Mouse (Mus musculus) neural tube, embryonic 14.5 days (tissue): ENCODE data around the gene Pilrb2. TPM values are rescaled to one million over a fixed set of nuclear protein-coding genes. Genes with fewer than 3 reads are reported as not detected.

Experiments used
- ATAC-seq: fragments of 200-750 bp; cut with Nextera tagmentation; 2 replicates; pipeline ENCODE4 v1.8.0; 2017; ENCODE audit warnings: low read depth, mild to moderate bottlenecking, moderate TSS enrichment, moderate library complexity
- H3K27ac ChIP-seq: fragments of 300-500 bp; sonication (generic); 2 replicates; pipeline ENCODE4 v1.5.1; 2014; ENCODE audit warnings: low read depth, mild to moderate bottlenecking, control low read depth, low read length, moderate library complexity, mixed read lengths
- H3K27me3 ChIP-seq: fragments of 300-500 bp; sonication (generic); 2 replicates; pipeline ENCODE4 v1.6.1; 2014; ENCODE audit warnings: low read length; ENCODE audit not compliant: control insufficient read depth, insufficient read depth
- H3K36me3 ChIP-seq: fragments of 300-500 bp; sonication (generic); 2 replicates; pipeline ENCODE4 v1.6.1; 2014; ENCODE audit warnings: low read length, mixed read lengths; ENCODE audit not compliant: control insufficient read depth, insufficient read depth
- H3K4me1 ChIP-seq: fragments of 300-500 bp; sonication (generic); 2 replicates; pipeline ENCODE4 v1.6.1; 2014; ENCODE audit warnings: low read length; ENCODE audit not compliant: control insufficient read depth, insufficient read depth
- H3K4me2 ChIP-seq: fragments of 300-500 bp; sonication (generic); 2 replicates; pipeline ENCODE4 v1.6.1; 2014; ENCODE audit warnings: mild to moderate bottlenecking, low read depth, low read length, control low read depth
- H3K4me3 ChIP-seq: fragments of 300-500 bp; sonication (generic); 2 replicates; pipeline ENCODE4 v1.5.1; 2014; ENCODE audit warnings: low read depth, low read length, control low read depth, mixed read lengths
- H3K9ac ChIP-seq: fragments of 300-500 bp; sonication (generic); replicated peaks from 2 replicates; pipeline ENCODE4 v1.6.1; 2014; ENCODE audit warnings: low read depth, mild to moderate bottlenecking, control low read depth, low read length, mixed read lengths
- H3K9me3 ChIP-seq: fragments of 300-500 bp; sonication (generic); 2 replicates; pipeline ENCODE4 v1.6.1; 2016; ENCODE audit warnings: low read length; ENCODE audit not compliant: control insufficient read depth
- WGBS: fragments of 180-500 bp; shearing (Covaris S2); extraction: QIAGEN DNeasy Blood & Tissue Kit; methylation state at CpG from one replicate; pipeline ENCODE4 v1.1.7; 2014; 5-methylcytosine and 5-hydroxymethylcytosine counted together
- polyA plus RNA-seq: library from polyadenylated mRNA; unstranded; fragments of >200 nt; fragmentation: Nextera tagmentation; extraction: Ambion mirVana; gene quantifications from 2 replicates; pipeline ENCODE4 v1.2.1, GENCODE M21; 2014

Pilrb2 gene
- polyA plus RNA-seq, 1 experiment from 2014 or later, result not detected

DNA sequence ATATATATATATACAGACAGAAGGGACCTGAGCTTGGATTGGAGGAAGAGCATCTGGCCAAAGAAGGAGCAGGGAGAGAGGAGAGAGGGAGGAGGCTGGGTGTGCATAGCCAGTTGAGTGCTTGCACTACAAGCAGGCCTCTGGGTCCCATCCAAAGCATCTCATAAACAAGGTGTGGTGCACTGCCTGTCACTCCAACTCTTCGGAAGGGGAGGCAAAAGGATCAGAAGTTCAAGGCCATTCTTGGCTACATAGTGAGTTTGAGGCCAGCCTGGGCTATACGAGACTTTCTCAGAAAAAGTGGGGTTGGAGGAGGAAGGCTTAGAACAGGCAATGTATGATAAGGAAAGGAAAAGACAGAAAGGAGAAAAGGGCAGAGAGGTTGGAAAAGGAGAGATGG, 45.6 kb downstream of the Pilrb2 start:
- H3K27ac ChIP-seq, result no peak overlapping the region
- no peaks in the 10 kb centered on the region for H3K9me3 ChIP-seq
- H3K36me3 ChIP-seq, result no peaks in the 10 kb centered on the region
- 88% methylated on average over 2 of the region's 2 CpGs for WGBS
- no peak overlapping the region for H3K4me3 ChIP-seq
- H3K4me1 ChIP-seq, result no peaks in the 10 kb centered on the region
- no peaks in the 10 kb centered on the region for H3K27me3 ChIP-seq
- no peak for ATAC-seq
- H3K9ac ChIP-seq, result no peak overlapping the region
- no peak overlapping the region for H3K4me2 ChIP-seq

DNA sequence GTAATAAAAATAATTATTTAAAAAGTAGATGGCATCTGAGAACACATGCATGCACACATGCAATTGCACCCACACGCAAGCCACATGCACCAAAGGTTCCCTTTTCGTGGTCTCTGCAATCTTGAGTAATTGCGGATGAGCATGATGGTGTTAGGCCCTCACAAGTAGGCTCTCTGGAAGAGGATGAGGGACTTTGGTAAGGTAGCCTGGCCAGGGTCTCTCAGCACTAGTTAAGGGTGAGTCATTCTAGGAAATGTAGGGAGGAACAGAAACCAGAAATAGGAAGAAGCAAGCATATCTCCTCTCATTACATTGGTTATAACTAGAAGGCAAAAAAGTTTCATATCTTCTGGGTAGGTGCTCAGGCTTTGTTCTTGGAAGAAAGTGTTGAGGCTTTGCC, 46.6 kb downstream of the Pilrb2 start:
- Histone ChIP-seq H3K4me2 (no peak overlapping the region), H3K9ac (no peak overlapping the region), H3K9me3 (no peaks in the 10 kb centered on the region), H3K27ac (no peak overlapping the region), H3K4me1 (no peaks in the 10 kb centered on the region), H3K36me3 (no peaks in the 10 kb centered on the region), H3K4me3 (no peak overlapping the region), H3K27me3 (no peaks in the 10 kb centered on the region)
- WGBS, result 89% methylated on average over 3 of the region's 3 CpGs
- ATAC-seq, result no peak

DNA sequence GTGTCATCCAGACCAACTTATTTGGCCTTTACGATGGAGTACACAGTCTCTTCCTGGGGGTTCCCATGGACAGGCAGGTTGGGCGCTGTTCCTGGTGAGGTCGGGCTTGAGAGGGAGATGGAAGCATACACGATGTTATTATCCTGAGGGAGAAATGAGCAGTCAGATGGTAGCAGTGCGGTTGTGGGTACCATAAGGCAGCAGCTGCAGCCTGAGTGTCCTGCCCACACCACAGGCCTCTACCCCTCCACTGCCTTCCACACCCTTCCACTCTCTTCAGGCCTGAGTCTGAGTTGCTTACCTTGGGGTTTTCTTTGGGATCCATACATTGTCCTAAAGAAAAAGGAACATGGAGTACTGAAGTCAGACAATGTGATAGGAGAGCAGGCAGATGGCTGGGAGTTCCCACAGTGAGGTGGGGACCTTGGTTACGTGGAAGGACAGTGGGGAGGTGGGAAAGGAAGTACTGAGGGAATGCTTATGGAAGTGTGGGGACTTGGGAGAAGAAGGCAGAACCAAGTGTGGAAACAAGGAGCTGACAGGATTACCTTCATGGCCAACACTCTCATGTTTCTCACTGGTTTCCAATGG, 48.1 kb downstream of the Pilrb2 start:
- no peak overlapping the region for H3K27ac ChIP-seq
- no peak overlapping the region for H3K4me3 ChIP-seq
- H3K36me3 ChIP-seq, result no peaks in the 10 kb centered on the region
- no peak for ATAC-seq
- no peaks in the 10 kb centered on the region for H3K4me1 ChIP-seq
- 93% methylated on average over 6 of the region's 6 CpGs for WGBS
- no peak overlapping the region for H3K9ac ChIP-seq
- H3K4me2 ChIP-seq, result no peak overlapping the region
- no peaks in the 10 kb centered on the region for H3K9me3 ChIP-seq
- H3K27me3 ChIP-seq, result no peaks in the 10 kb centered on the region

DNA sequence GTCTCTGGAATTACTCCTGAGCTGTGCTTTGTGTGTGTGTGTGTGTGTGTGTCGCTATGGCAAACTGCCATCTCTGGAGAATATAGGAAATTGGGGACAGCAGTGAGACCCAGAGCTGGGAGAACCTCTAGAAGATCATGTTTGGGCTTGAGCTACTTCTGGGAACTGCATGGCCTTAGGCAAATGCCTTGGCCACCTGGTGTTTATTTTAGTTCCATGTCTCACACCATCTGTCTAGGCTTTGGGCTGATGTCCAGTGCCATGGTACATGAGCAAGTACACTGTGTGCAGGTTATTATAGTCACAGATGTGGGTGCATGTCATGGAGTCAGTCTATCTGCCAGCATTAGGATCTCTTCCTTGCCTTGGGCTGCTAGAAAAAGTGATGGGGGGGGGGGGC, 49.0 kb downstream of the Pilrb2 start:
- 83% methylated on average over 1 of the region's 1 CpGs for WGBS
- ATAC-seq, result no peak
- Histone ChIP-seq H3K9ac (no peak overlapping the region), H3K9me3 (no peaks in the 10 kb centered on the region), H3K4me2 (no peak overlapping the region), H3K4me1 (no peaks in the 10 kb centered on the region), H3K36me3 (no peaks in the 10 kb centered on the region), H3K27me3 (no peaks in the 10 kb centered on the region), H3K27ac (no peak overlapping the region), H3K4me3 (no peak overlapping the region)

DNA sequence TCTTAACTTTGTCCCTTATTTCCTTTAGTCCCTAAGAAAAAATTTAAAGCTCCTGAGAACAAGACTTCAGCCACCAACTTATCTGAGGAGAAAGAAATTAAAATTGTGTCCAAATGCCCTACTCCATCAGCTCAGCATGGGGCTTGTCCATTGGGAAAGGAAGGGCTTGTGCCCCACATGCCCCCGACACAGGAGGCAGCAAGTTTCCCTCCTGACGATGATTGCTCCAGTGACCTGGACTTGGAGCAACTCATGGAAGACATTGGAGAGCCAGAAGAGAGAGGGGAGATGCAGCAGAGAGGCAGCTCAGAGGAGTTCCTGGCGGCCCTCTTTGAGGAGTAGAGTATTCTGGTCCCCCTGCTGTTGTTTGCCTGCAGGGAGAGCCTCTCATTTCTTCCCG, 49.5 kb downstream of the Pilrb2 start:
- Histone ChIP-seq H3K27me3 (no peaks in the 10 kb centered on the region), H3K9me3 (no peaks in the 10 kb centered on the region), H3K9ac (no peak overlapping the region), H3K36me3 (no peaks in the 10 kb centered on the region), H3K4me1 (no peaks in the 10 kb centered on the region), H3K4me3 (no peak overlapping the region), H3K4me2 (no peak overlapping the region), H3K27ac (no peak overlapping the region)
- 72% methylated on average over 4 of the region's 4 CpGs for WGBS
- no peak for ATAC-seq

DNA sequence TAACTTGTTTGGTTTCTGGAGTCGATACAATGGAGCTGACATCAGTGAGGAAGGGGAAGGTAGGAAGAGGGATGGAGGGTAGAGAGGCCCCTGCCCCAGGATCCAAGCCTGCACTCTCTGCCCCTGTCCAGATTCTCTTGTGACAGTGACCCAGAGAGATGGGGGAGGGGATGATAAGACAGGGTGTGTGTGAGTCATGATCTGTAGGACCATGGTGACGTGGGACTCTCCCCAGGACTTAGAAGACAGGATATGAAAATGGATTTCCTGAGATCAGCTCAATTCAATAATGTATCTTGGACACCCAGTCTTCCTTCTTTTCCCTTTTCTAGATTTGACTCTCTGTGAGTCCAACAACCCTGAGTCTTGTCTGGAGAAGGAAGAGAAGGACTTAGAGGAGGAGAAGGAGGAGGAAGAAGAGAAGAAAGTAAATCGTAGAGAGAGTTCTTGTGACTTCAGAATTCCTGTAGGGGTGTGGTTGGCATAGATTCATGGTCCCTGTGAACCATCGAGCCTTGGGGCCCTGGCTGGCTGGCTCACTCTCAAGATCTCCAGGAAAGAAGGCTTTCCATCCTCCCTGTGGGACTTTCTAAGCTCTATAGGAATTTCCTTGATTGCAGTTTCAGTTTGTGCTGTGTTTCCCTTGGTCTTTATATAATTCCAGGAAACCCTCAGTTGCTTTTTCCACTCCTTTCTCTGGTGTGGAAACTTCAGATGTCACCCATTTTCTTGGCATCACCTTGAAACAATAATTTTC, 54.0 kb downstream of the Pilrb2 start:
- WGBS, result 80% methylated on average over 4 of the region's 4 CpGs
- H3K4me2 ChIP-seq, result no peak overlapping the region
- H3K9ac ChIP-seq, result no peak overlapping the region
- H3K4me3 ChIP-seq, result no peak overlapping the region
- no peaks in the 10 kb centered on the region for H3K36me3 ChIP-seq
- H3K4me1 ChIP-seq, result no peaks in the 10 kb centered on the region
- no peaks in the 10 kb centered on the region for H3K9me3 ChIP-seq
- ATAC-seq, result no peak
- H3K27ac ChIP-seq, result no peak overlapping the region
- no peaks in the 10 kb centered on the region for H3K27me3 ChIP-seq

Other genes with a start within 250 kb of the Pilrb2 start
- 0.19 TPM in 1 of 2 replicates, not detected in the other for gene Fbxo24, start 242.8 kb downstream of the Pilrb2 start, polyA plus RNA-seq
- gene Lrch4, start 242.7 kb downstream of the Pilrb2 start, polyA plus RNA-seq, result 16.0 and 18.4 TPM in 2 replicates
- 6.5 and 7.9 TPM in 2 replicates for gene Gm20605, start 242.6 kb downstream of the Pilrb2 start, polyA plus RNA-seq
- gene Sap25, start 230.5 kb downstream of the Pilrb2 start, polyA plus RNA-seq, result 5.7 and 5.9 TPM in 2 replicates
- 0.31 TPM in 1 of 2 replicates, not detected in the other for gene Irs3, start 226.1 kb downstream of the Pilrb2 start, polyA plus RNA-seq
- gene Agfg2, start 187.1 kb downstream of the Pilrb2 start, polyA plus RNA-seq, result 11.3 and 12.9 TPM in 2 replicates
- gene Nyap1, start 130.2 kb downstream of the Pilrb2 start, polyA plus RNA-seq, result 13.6 and 22.3 TPM in 2 replicates
- 80.1 and 85.1 TPM in 2 replicates for gene Tsc22d4, start 126.1 kb downstream of the Pilrb2 start, polyA plus RNA-seq
- 37.8 and 43.7 TPM in 2 replicates for gene Ppp1r35, start 93.0 kb downstream of the Pilrb2 start, polyA plus RNA-seq
- gene Mepce, start 84.2 kb downstream of the Pilrb2 start, polyA plus RNA-seq, result 13.1 and 17.0 TPM in 2 replicates
- gene Zcwpw1, start 84.0 kb downstream of the Pilrb2 start, polyA plus RNA-seq, result 11.2 and 13.9 TPM in 2 replicates
- gene Pilra, start 35.5 kb downstream of the Pilrb2 start, polyA plus RNA-seq, result not detected in 2 replicates
- not detected in 2 replicates for gene Pilrb1, start 13.7 kb downstream of the Pilrb2 start, polyA plus RNA-seq
- not detected in 2 replicates for gene Cyp3a13, start 49.8 kb upstream of the Pilrb2 start, polyA plus RNA-seq
- 0.31 and 0.70 TPM in 2 replicates for gene Gjc3, start 91.3 kb upstream of the Pilrb2 start, polyA plus RNA-seq
- not detected in 2 replicates for gene Azgp1, start 109.7 kb upstream of the Pilrb2 start, polyA plus RNA-seq
- not detected in 2 replicates for gene Smok3a, start 149.4 kb upstream of the Pilrb2 start, polyA plus RNA-seq
- not detected in 2 replicates for gene Smok3b, start 149.6 kb upstream of the Pilrb2 start, polyA plus RNA-seq
- not detected in 2 replicates for gene Smok3c, start 181.4 kb upstream of the Pilrb2 start, polyA plus RNA-seq
- gene Zkscan1, start 213.3 kb upstream of the Pilrb2 start, polyA plus RNA-seq, result 31.2 and 39.4 TPM in 2 replicates
- gene Zscan21, start 245.1 kb upstream of the Pilrb2 start, polyA plus RNA-seq, result 90.9 and 98.7 TPM in 2 replicates